Mouse (Mus musculus) v-Abl transformed pro-B cells (cell line): ENCODE measurements around the gene Carmil3.

Experiments
- in situ Hi-C, 2 experiments: fragments of 400-800 bp; cut with MboI; formaldehyde crosslinking; loops; one replicate each; pipeline ENCODE4 v1.15.1; 2025; ENCODE audit not compliant: unreplicated experiment in 2 of 2

Carmil3 gene

DNA sequence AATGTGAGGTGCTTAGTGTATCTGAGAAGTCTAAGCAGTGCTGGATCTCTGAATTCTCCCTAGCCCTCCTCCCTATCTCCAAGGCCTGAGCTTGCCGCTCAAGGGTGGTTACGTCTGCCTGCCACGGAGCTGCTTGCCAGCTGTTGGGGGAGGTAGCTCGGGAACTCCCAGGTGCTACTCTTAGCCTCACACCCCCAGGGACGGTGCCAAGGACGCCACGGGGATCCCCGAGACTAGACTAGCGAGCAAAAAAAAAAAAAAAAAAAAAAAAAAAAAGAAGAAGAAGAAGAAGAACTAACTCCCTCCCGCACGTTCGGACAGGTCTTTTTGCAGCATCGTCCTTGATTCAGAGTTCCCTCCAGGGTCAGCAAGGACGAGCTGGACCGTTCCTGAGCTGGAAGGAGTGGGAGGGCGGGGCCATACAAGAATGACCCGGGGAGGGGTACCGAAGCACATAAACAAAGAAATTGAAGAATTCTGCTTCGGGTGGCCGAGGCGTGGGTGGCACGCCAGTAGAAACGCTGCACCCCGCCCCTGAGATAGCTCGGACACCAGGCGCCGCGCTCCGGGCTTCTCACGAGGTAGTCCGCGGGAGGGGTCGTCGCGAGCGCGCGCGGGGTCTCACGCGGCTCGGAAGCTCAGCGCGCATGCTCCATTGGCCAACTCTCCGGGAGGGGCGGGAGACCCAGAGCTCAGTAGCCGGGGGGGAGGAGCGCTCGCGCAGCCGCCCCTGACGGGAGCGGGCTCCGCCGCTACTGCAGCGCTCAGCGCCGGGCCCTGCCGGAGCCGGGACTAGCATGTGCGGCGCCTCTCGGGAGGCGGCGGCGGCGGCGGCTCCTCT is at the start of gene Carmil3:
Carmil3 (plus strand) TSS at position 291 of the 841 bp plus-strand sequence.
- in situ Hi-C loops: loop anchor here (10.0 kb wide), 3 partner anchors 64 to 264 kb away; partner anchors contain the start of genes Cideb (in 1 of the 2) and Emc9 (in 1 of the 2)

DNA sequence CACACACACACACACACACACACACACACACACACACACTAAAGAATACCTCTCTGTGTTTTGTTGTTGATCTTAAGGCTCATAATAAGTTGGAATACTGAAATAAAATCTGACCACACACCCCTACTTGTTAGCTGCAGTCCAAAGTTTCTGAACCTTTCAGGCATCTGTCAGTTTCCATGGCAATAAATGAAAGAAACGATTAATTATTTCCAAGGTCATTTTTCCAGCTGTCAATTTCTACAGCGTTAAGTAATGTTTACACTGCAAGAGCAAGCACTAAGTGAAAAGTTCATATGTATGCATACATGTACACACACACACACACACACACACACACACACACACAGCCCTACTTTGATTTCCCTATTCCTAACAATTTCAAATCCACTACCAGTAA is 32.8 kb upstream of the Carmil3 start:
- in situ Hi-C loops: loop anchor here in 1 of 2 experiments (25.0 kb wide), 2 partner anchors 295 to 455 kb away; partner anchors contain the start of gene Sdr39u1

DNA sequence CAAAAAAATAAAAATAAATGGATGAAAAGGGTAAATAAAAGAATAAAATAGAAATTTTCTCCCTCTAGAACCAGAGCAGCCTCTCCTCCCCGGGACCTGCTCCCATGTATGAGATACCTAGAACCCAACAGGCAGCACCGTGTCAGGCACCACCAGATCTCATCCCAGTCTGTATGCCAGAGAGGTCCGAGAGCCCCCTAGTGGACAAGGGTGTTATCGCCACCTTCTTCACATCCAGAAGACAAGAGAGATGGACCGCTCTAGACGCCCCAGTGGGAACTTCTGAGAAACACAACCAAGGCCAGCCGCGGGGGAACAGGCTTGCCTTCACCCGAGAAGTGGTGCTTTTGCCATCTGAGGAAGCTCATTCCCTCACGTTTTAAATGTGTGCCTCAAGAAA is 32.2 kb upstream of the Carmil3 start:
- in situ Hi-C loops: loop anchor here in 1 of 2 experiments (25.0 kb wide), 2 partner anchors 296 to 454 kb away; partner anchors contain the start of gene Sdr39u1

DNA sequence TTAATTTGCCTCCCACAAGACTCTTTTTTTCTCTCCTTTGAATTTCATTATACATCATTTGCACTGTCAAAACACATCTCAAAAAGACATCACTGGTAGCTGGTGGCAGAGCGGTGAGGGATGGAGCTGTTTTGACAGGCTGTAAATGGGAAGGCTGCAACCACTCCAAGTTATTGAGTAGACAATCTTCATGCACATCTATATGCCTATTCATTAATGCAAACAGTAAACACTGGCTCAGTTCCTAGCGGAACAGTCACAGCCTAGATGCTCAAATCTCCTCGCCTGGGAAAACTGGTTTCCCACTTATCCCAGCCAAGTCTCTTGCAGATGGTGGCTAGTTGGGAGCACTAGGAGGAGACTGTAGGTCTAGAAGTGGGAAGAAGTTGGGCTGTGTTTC is 31.7 kb upstream of the Carmil3 start:
- in situ Hi-C loops: loop anchor here in 1 of 2 experiments (25.0 kb wide), 2 partner anchors 296 to 454 kb away; partner anchors contain the start of gene Sdr39u1

DNA sequence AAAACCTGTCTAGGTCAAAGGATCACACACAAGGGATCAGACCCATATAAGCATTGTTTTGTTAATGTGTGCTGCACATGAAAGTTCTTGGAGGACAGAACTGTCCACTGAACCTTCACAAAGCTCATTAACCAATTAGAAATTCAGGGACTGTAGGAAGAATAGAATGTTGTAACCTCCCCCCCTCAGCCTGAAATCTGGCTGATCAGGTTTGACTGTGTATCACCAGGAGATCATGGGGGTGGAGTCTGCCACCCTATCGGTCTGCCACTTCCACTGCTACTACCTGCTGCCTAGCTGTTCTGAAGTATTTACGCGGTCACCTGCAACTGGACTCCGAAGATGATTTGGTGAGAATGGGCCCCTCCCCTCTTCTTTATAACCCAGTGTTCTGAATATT is 30.7 kb upstream of the Carmil3 start:
- in situ Hi-C loops: loop anchor here in 1 of 2 experiments (25.0 kb wide), 2 partner anchors 297 to 453 kb away; partner anchors contain the start of gene Sdr39u1

DNA sequence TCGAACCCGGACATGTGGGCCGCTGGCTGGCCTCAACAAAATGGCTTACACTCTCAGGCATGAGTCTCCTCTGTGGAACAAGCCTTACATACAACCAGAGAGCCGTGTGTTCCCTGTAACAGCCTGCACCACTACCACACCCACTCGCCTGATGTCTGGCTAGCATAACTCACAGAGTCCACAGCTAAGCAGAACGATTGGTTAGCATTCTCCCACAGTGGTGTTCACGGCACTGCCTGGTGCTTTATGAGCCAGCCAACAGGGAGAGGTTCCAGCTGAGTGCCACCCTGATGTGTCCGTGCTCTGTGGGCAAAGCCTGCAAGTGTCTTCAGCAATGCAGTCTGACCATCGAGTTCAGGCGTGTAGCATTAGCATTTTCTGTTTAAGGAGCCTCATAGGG is 30.2 kb upstream of the Carmil3 start:
- in situ Hi-C loops: loop anchor here in 1 of 2 experiments (25.0 kb wide), 2 partner anchors 298 to 452 kb away; partner anchors contain the start of gene Sdr39u1

GRCm38 (mm10) chr14:55461757-55462156 is 28.7 kb upstream of the Carmil3 start:
- in situ Hi-C loops: loop anchor here in 1 of 2 experiments (25.0 kb wide), 2 partner anchors 299 to 451 kb away; partner anchors contain the start of gene Sdr39u1

DNA sequence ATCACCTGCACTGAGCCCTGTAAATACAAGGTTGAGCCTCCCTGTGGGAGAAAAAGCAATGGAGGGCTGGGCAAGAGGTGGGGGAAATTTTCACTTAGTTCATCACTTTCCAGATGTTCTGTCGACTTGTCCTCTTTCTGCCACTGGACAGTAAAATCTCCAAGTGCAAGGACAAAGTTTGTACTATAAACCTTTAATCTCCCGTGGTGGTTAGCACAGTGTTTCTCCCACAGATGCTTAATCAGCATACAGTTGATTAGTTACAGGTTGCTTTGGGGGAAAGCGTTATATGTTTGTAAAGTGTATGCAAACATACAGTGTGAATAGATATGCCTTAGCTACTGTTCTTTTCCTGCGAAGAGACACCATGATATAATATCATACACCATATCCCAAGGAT is 24.0 kb upstream of the Carmil3 start:
- in situ Hi-C loops: loop anchor here in 1 of 2 experiments (25.0 kb wide), 2 partner anchors 304 to 446 kb away; partner anchors contain the start of gene Sdr39u1

GRCm38 (mm10) chr14:55467108-55467507 is 23.3 kb upstream of the Carmil3 start:
- in situ Hi-C loops: loop anchor here in 1 of 2 experiments (25.0 kb wide), 2 partner anchors 305 to 445 kb away; partner anchors contain the start of gene Sdr39u1

GRCm38 (mm10) chr14:55468301-55468741 is 22.1 kb upstream of the Carmil3 start:
- in situ Hi-C loops: loop anchor here in 1 of 2 experiments (25.0 kb wide), 2 partner anchors 306 to 444 kb away; partner anchors contain the start of gene Sdr39u1

- in situ Hi-C loops: loop anchor here in 1 of 2 experiments (25.0 kb wide), 2 partner anchors 307 to 443 kb away; partner anchors contain the start of gene Sdr39u1
These were observed 21.4 kb upstream of the Carmil3 start for GRCm38 (mm10) chr14:55469041-55469440.

GRCm38 (mm10) chr14:55469821-55470220 is 20.6 kb upstream of the Carmil3 start:
- in situ Hi-C loops: loop anchor here in 1 of 2 experiments (25.0 kb wide), 2 partner anchors 308 to 442 kb away; partner anchors contain the start of gene Sdr39u1

GRCm38 (mm10) chr14:55470806-55471205 is 19.6 kb upstream of the Carmil3 start:
- in situ Hi-C loops: loop anchor here in 1 of 2 experiments (25.0 kb wide), 2 partner anchors 309 to 441 kb away; partner anchors contain the start of gene Sdr39u1

DNA sequence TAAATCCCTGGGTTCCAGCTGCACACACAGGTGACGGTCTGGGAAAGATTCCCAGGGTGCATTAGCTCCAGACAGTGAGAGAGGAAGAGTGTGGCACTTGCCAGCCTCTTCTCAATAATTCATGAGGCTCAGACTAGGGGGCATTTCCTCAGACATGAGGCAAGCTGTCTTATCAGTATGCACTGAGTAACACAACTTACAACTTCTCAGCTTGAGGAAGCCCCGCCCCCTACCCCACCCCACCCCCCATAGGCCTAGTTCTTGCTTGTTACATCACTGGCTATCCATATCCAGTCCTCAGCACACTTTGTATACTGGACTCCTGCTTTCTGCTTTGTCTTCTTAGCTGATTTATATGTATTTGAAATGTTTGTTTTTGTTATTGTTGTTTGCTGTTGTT is 14.8 kb upstream of the Carmil3 start:
- in situ Hi-C loops: no loop called here

GRCm38 (mm10) chr14:55477421-55477820 is 13.0 kb upstream of the Carmil3 start:
- in situ Hi-C loops: no loop called here

GRCm38 (mm10) chr14:55477829-55478228 is 12.6 kb upstream of the Carmil3 start:
- in situ Hi-C loops: no loop called here

DNA sequence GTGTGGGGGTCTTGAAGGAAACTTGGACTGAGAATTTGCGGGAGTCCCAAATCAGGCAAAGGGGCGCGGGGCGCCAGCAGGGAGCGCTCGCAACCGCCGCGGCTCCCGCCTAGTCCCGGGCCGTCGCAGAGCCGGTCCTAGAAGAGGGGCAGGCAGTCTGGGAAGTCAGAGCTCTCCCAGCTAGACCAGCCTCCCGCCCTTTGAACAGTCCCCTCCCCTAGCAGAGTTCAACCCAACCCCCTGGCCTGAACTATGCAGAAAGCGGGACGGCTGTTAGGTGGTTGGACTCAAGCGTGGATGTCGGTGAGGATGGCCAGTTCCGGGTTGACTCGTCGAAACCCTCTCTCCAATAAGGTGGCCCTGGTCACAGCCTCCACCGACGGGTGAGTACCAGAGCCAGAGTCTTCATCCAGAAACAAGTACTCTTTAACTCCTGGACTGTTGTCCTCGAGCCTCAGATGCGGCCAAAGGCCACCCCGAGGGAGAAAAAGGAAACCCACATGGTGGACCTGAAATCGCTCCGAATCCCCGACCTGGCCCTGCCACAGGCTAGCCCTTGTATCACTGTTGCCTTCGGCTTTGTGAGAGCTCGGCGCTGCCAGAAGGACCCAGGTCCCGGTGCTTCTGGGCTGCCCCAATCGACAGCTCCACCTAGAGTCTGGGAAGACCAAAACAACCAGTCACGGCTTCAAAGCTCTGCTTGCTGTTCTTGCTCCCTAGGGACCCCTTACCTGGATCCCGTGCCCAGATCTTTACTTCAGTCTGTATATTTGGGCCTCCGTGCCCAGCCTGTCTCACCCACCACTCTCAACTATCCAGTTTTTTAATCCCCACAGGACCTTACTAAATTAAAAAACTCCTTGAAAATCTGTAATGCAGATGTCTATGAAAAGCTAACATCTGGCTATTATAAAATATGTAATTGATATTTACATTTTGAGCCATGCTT is 11.5 kb upstream of the Carmil3 start, which contains the start of gene Dhrs4:
Dhrs4 (plus strand) TSS at position 108 of the 949 bp plus-strand sequence.
- in situ Hi-C loops: no loop called here

DNA sequence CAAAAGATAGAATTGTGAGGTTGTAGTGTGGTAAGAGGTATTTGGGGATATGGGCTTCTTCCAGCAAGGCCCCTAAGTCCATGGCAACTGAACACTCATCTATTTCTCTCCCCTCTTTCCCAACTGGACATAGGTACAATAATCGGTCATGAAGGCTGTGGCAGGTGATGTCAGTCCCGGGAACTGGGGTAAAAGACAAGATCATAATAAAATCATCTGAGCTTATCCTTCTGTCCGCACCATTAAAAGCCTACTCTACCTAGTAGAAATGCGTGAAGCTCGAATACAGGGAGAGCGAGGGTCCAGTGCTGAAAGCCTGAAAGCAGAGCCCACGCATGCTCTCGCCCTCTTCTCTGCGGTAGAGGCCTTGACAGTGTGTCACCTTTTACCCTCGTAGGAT is 10.8 kb upstream of the Carmil3 start:
- in situ Hi-C loops: no loop called here

- in situ Hi-C loops: no loop called here
These were observed 5.9 kb upstream of the Carmil3 start for GRCm38 (mm10) chr14:55484430-55485085.
